Comparison of ENCODE assay signal across 8 mouse cellular contexts in the genomic region with DNA sequence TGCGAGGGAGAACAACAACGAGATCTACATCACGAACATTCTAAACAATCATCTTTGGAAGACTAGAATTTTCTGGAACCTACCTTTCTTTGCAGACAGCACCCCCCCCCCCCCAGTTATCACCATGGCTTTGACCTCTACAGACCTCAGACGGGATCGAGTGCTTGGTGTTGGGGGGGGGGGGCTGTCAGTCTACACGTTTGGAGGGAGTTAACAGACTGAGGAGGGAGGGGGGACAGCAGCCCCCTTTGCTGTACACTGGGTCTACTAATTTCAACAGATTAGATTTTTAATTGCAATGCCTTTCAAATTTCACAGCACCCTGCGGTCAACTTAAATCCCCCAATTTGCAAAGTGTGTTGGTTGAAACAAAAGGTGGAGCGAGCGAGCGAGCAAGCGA. TPM values are rescaled to one million over a fixed set of nuclear protein-coding genes. Genes with fewer than 3 reads are reported as not detected.
DNase-seq lines count a peak whose midpoint lies in the region; ATAC-seq and TF ChIP-seq lines count a peak whose summit lies in the region.
"Had no signal": no experiment of that assay in that cellular context is flagged by ENCODE, and none has a peak within 500 bp of the region (broad histone marks: within the 10 kb centered on the region; RNA-seq: fewer than 3 reads in every experiment).

No protein-coding gene starts in this region.

- peak; percentile 9; the same call in 1 of the 2 replicates for ATAC-seq in forebrain, embryonic 13.5 days
- no peak for ATAC-seq in intestine, embryonic 15.5 days
- ATAC-seq in neural tube, embryonic 14.5 days (ENCODE audit: low read depth): no peak

- no peaks in the 10 kb centered on the region for H3K9me3 ChIP-seq in forebrain, embryonic 13.5 days (replicated peaks)
- no peaks in the 10 kb centered on the region for H3K9me3 ChIP-seq in intestine, embryonic 15.5 days
- H3K9me3 ChIP-seq in neural tube, embryonic 14.5 days (ENCODE audit: control insufficient read depth, low read length): no peaks in the 10 kb centered on the region

- no peak for DNase-seq in layer of hippocampus, adult 2 months (ENCODE audit: low spot score in 2 of 2)
- no peak for DNase-seq in layer of hippocampus, postnatal 14 days (ENCODE audit: low spot score in 2 of 2)
- no peak for DNase-seq in cerebellum, postnatal 36 days
- no peak for DNase-seq in spleen, postnatal 10 days (ENCODE audit: low spot score in 2 of 2)
- DNase-seq: thymus, adult 18-20 months had no signal

- H3K27ac ChIP-seq in layer of hippocampus, adult 2 months: peak overlapping the region; percentile 88
- H3K27ac ChIP-seq in forebrain, embryonic 13.5 days: peak overlapping the region; percentile 80; the same call in 1 of the 2 replicates
- H3K27ac ChIP-seq in intestine, embryonic 15.5 days: peak overlapping the region; percentile 94; the same call in 1 of the 2 replicates
- H3K27ac ChIP-seq in neural tube, embryonic 14.5 days (ENCODE audit: low read depth, low read length): peak overlapping the region; percentile 6; the same call in 1 of the 2 replicates

- WGBS in forebrain, embryonic 13.5 days: 16% methylated on average over 10 of the region's 11 CpGs
- WGBS in intestine, embryonic 15.5 days: 60% methylated on average over 11 of the region's 11 CpGs
- WGBS in neural tube, embryonic 14.5 days: 29% methylated on average over 11 of the region's 11 CpGs

- peaks cover 36% of the 10 kb centered on the region for H3K4me1 ChIP-seq in forebrain, embryonic 13.5 days
- peaks cover 23% of the 10 kb centered on the region for H3K4me1 ChIP-seq in intestine, embryonic 15.5 days (replicated peaks)
- H3K4me1 ChIP-seq in neural tube, embryonic 14.5 days (ENCODE audit: control insufficient read depth, insufficient read depth, low read length): peaks cover 20% of the 10 kb centered on the region; the same call in 1 of the 2 replicates

- peak overlapping the region; percentile 40 for H3K9ac ChIP-seq in forebrain, embryonic 13.5 days
- H3K9ac ChIP-seq in intestine, embryonic 15.5 days: no peak overlapping the region
- H3K9ac ChIP-seq in neural tube, embryonic 14.5 days (replicated peaks; ENCODE audit: low read depth, low read length): no peak overlapping the region

- peak overlapping the region; percentile 54 for H3K4me2 ChIP-seq in forebrain, embryonic 13.5 days
- H3K4me2 ChIP-seq in intestine, embryonic 15.5 days (replicated peaks): no peak overlapping the region
- H3K4me2 ChIP-seq in neural tube, embryonic 14.5 days (ENCODE audit: low read depth, low read length): peak overlapping the region; percentile 29

- 0 out of 2 replicates have a peak, but pooled peaks cover 18% of the 10 kb centered on the region for H3K27me3 ChIP-seq in forebrain, embryonic 13.5 days
- H3K27me3 ChIP-seq in intestine, embryonic 15.5 days (replicated peaks): no peaks in the 10 kb centered on the region
- no peaks in the 10 kb centered on the region for H3K27me3 ChIP-seq in neural tube, embryonic 14.5 days (ENCODE audit: control insufficient read depth, insufficient read depth, low read length)

- no peaks in the 10 kb centered on the region for H3K36me3 ChIP-seq in forebrain, embryonic 13.5 days (ENCODE audit: poor library complexity, severe bottlenecking)
- no peaks in the 10 kb centered on the region for H3K36me3 ChIP-seq in intestine, embryonic 15.5 days
- no peaks in the 10 kb centered on the region for H3K36me3 ChIP-seq in neural tube, embryonic 14.5 days (ENCODE audit: control insufficient read depth, insufficient read depth, low read length)

- TF ChIP-seq CTCF in layer of hippocampus, adult 2 months (conservative IDR thresholded peaks at IDR 0.05): no peak

- no peak overlapping the region for H3K4me3 ChIP-seq in layer of hippocampus, adult 2 months
- H3K4me3 ChIP-seq in forebrain, embryonic 13.5 days: peak overlapping the region; percentile 19; the same call in 1 of the 2 replicates
- no peak overlapping the region for H3K4me3 ChIP-seq in intestine, embryonic 15.5 days (replicated peaks)
- no peak overlapping the region for H3K4me3 ChIP-seq in neural tube, embryonic 14.5 days (ENCODE audit: low read depth, low read length)

RNA-seq across cellular contexts. Expression of gene Hlf, which starts 20.3 kb away (rescaled TPM):
- total RNA-seq in layer of hippocampus, adult 2 months (2021): 10 to 100 TPM; 87.7 to 88.2 TPM
- total RNA-seq in layer of hippocampus, postnatal 14 days (2021): 10 to 100 TPM; 31.8 to 40.4 TPM
- 2.0 and 2.7 TPM in 2 replicates for polyA plus RNA-seq in forebrain, embryonic 13.5 days (2015; fragmentation: Nextera tagmentation; extraction: Ambion mirVana)
- polyA plus RNA-seq in intestine, embryonic 15.5 days (2015; fragmentation: Nextera tagmentation; extraction: Ambion mirVana): 1.3 and 1.6 TPM in 2 replicates
- polyA plus RNA-seq in neural tube, embryonic 14.5 days (2014; fragmentation: Nextera tagmentation; extraction: Ambion mirVana): 2.0 and 4.6 TPM in 2 replicates

Comparison
In these comparisons a context has a peak if more than half of its experiments do, and no peak if none do; other contexts are left out.
1. H3K27ac ChIP-seq: peak in every context shown above with its lines; median percentile 94 in intestine, embryonic 15.5 days; 88 in layer of hippocampus, adult 2 months; 80 in forebrain, embryonic 13.5 days; 6 in neural tube, embryonic 14.5 days.